Mouse (Mus musculus) stomach, embryonic 16.5 days (tissue): Measurements from ENCODE around the gene Fancm. TPM values are rescaled to one million over a fixed set of nuclear protein-coding genes. Genes with fewer than 3 reads are reported as not detected.

Experiments used
- polyA plus RNA-seq: library from polyadenylated mRNA; unstranded; fragments of >200 nt; fragmentation: Nextera tagmentation; extraction: Ambion mirVana; gene quantifications from 2 replicates; pipeline ENCODE4 v1.2.1, GENCODE M21; 2015

Gene Fancm
- polyA plus RNA-seq, 1 experiment from 2014 or later: 4.3 TPM

Other genes starting within 250 kb of the Fancm start
- gene Gm527, start 157.7 kb upstream of the Fancm start, polyA plus RNA-seq: 0.93 and 1.3 TPM in 2 replicates
- 10.3 and 11.5 TPM in 2 replicates for gene Klhl28, start 110.1 kb upstream of the Fancm start, polyA plus RNA-seq
- gene Togaram1, start 109.8 kb upstream of the Fancm start, polyA plus RNA-seq: 27.3 and 31.9 TPM in 2 replicates
- gene Prpf39, start 39.3 kb upstream of the Fancm start, polyA plus RNA-seq: 47.6 and 51.0 TPM in 2 replicates
- 229 and 327 TPM in 2 replicates for gene Fkbp3, start 1.6 kb upstream of the Fancm start, polyA plus RNA-seq
- gene Mis18bp1, start 97.0 kb downstream of the Fancm start, polyA plus RNA-seq: 39.7 and 42.1 TPM in 2 replicates
- not detected in 2 replicates for gene Wdr20rt, start 149.9 kb downstream of the Fancm start, polyA plus RNA-seq